Mouse (Mus musculus): ENCODE results near the gene Gm11172.
A peak's percentile ranks its signal among the peaks of the same experiment; 100 is the strongest.
"Not testable (repeated sequence)": the region's sequence is repeated elsewhere in the genome, so short reads cannot be mapped to it uniquely, and the experiment has no call there.

Gene Gm11172

DNA sequence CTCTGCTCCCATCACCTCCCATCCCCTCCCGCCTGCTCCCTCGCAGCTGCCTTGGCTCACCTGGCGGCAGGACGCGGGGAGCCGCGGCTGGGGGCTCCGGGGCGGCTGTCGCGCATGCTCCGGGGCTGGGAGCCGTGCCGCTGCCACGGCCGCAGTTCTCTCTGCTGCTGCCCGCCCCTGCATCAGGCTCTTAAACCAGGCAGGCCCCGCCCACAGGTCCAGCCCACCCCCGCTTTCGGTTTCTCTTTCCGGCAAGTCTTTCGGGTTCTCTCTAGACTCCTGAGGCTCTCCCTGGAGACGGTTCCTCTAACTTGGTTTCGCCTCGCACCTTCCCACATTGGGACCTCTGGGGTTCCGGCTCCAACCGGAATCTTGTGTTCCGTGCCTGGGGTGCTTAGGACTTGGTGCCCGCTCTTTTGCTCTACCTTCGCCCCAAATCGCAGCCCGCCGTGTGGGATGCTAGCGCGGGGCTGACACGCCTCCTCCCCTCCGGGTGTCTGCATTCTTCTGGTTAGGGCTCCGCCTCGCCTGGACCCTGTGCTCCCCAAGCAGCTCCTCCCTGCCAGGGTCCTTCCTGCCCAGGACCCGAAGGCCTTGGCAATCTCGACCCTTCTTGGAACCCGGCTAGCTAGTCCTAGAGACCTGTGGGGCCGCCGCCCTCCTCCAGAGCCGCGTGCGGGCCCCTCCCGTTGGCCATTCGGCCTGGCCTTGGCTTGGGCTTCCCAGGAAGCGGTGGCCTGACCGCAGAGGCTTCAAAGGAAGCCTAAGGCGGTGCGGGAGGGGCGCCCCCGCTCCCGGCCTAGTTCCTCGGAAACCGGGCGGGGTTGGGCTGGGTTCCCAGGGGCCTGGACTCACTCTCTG, 27.1 kb upstream of the Gm11172 start, which contains the start of gene Socs1:
Socs1 (minus strand) TSS at position 166 of the 861 bp plus-strand sequence.
- peak; percentile 83 to 91 for DNase-seq (ENCODE audit: low spot score in 2 of 2)

DNA sequence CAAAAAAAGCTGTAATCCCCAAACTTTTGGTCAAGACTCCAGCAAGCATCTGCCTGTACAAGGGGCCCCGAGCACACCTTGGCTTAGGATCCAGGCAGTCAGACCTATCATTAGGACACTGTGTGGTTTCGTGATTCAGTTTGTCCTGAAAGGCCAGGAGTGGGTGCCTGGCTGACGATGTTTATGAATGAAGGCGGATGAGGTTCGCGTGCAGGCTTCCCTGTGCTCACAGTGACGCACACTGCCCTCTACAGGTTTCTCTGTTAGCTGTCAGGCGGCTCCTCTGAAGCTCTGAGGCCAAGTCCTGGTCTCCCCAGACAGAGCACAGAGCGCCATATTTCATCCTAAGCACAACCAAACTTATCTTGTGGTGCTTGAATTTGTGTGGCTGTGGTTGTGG, 26.4 kb upstream of the Gm11172 start:
- peak; percentile 78 to 86 for DNase-seq (ENCODE audit: low spot score in 2 of 2)

DNA sequence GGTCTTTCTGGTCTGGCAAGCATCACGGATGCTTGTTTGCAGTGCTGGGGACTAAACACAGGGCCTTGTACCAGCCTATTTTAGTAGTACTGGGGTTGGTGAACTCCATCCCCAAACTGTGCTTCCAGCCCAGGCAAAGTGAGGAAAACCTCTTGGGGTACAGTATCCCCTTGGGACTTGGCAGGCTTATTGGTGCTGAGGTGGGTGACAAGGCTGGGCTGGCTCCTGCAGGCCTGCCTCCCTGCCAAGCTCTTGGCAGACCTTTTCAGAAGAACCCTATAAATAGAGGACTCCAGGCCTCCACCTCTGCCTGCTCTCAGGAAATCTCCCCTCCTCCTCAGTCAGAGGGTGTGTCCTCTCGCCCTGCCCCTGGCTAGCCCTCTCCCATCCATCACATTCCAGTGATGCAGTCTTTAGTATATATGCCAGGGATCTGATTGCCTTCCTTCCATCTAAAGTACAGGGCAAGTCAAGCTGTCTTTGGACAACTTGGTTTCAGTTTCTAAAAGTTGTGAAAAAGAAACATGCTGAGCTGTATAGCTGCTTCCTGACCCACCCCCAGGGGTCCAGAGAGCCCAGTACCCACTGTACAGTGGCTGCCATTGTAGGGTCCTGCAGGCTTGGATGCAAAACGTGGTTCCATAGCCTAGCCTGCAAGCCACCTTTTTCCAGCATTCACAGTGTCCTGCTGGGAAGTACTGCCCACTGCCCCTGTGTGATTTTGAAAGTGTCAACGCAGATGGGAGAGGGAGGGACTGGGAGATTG, 25.8 kb upstream of the Gm11172 start:
- no peak for DNase-seq (ENCODE audit: low spot score in 2 of 2)

DNA sequence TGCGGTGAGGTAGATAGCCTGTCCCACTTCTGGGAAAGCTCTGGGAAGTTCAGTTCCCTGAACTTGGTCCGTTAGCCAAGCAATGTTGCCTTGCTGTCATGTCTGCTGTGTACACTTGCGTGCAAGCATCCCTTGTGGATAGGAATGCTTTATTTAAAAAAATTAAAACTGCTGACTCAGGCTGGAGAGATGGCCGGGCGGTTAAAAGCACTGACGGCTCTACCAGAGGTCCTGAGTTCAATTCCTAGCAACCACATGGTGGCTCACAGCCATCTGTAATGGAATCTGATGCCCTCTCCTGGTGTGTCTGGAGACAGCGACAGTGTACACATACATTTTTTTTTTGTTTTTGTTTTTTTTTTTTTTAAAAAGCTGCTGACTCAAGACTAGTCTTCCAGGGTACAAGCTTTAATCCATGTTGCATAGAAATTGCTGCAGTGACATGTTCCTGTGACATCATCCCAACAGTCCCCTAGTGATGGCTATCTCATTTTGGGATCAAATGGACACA, 25.1 kb upstream of the Gm11172 start:
- DNase-seq (ENCODE audit: low spot score in 2 of 2): no peak

DNA sequence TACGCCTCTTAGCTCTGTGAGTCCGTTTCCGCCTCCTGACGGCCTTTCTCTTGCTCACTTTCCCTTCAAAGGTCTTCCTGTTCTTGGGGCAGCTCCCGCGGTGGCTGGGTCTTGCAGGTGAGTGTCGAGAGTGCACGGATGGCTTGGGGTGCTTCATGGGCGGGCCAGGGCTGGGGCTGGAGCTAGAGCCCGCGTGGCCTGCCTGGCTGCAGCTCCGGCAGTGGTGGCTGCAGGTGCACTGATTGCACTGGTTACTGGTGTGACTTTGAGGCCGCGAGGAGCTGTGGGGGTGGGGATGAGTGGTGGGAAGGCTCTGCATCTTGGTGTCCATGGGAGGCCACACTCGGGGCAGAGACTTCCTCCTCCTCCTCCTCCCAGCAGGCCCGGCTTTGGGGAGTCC, 24.4 kb upstream of the Gm11172 start, which contains the start of gene Tnp2:
Tnp2 (minus strand) TSS at position 390 of the 400 bp plus-strand sequence.
- DNase-seq (ENCODE audit: low spot score in 2 of 2): no peak

DNA sequence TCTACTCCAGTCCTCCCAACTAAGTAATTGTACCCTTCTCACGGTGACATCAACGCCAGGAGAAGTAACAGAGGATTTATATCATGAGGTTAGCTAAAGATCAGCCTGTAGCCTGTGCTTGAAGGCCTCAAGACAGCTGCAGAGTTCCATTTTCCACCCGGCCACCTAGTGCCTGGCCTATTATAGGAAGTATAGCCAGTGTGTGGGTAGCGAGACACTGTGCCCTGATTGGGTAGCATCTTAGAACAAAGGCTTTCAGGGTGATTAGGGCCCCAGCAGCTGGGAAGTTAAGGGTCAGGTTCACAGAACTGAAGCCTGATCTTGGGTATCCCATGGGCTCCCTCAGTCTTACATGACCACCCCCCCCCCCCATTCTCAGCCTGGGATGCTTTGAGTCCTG, 23.8 kb upstream of the Gm11172 start:
- DNase-seq (ENCODE audit: low spot score in 2 of 2): no peak

DNA sequence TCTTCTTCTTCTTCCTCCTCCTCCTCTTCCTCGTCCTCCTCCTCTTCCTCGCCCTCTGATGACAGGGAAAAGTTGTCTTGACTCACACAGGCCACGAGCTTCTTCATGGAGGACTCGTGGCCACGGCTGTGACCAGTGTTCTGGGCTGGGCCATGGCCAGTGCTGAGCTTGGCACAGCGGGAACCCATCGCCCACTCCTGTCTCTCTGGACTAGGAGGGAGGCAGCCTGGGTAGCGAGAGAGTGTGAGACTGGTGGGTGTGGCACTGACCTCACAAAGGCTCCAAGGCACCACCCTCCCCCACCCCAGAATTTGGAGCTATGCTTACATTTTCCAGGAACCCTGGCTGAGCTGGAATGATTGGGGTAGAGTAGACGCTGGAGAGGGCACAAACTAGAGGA, 22.0 kb upstream of the Gm11172 start, which contains the start of gene Prm3:
Prm3 (minus strand) TSS at position 213 of the 400 bp plus-strand sequence.
- no peak for DNase-seq (ENCODE audit: low spot score in 2 of 2)

DNA sequence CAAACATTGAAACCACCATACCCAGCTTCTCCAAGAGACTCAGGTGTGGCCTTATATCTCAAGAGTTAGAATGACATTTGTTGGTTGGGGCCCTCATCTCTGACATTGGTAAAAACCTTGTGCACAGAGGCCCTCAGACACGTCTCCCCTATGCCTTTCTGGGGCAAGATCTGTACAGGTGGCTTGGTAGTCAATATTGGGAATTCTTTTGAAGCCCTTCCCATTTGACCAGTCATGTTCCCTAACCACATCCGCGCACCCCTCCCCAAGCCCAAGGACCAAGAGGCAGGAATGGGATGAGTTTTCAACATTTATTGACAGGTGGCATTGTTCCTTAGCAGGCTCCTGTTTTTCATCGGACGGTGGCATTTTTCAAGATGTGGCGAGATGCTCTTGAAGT, 16.7 kb upstream of the Gm11172 start, which contains the start of gene Prm2:
Prm2 (minus strand) TSS at position 101 of the 400 bp plus-strand sequence.
- DNase-seq (ENCODE audit: low spot score in 2 of 2): no peak

DNA sequence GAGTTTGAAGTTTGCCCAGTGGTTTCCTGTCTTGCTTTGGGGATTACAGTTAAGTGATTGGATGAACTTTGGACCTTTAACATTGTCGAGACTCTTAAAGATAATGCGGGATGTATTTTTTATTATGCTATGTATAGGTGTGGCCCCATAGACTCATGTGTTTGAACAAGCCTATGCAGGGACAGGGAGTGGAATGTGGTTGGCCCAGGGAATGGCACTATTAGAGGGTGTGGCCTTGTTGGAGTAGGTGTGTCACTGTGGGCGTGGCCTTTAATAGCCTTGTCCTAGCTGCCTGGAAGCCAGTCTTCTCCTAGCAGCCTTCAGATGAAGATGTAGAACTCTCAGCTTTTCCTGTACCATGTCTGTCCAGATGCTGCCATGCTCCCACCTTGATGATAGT, 10.3 kb upstream of the Gm11172 start:
- DNase-seq (ENCODE audit: low spot score in 2 of 2): not testable (repeated sequence)

DNA sequence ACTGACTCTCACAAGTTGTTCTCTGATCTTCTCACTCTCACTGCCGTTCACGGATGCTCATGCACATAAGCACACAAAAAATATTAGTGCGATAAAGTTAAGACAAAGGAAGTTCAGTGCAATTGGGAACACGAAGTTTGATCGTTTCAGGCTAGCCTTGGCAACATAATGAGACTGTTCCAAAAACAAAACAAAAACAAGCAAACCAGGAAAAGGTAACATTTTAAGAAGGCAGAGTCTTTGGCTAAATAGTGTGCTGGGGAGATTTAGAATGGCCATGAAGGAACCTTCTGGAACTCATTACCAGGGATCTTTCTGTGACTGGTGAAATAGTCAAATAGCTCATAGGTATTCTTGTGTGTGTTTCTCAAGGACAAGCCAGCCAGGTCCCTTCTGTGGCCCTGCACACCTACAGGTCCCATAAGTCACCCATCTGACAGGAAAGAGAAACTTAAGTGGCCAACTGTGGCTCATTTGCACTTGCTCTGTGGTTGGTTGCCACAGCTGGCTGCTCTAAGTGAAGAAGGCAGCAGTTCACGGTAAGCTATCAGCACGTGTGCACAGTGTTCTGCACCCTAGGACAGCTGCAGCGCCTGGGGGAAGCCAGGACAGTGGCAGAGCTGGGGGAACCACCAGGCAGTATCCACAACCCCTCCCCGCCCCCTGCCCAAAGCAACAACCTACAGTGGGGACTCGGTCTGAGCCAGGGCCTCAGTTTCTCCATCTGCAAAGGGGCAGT, 6.8 kb upstream of the Gm11172 start, which contains the start of gene Prm1:
Prm1 (minus strand) TSS at position 51 of the 739 bp plus-strand sequence.
- DNase-seq (ENCODE audit: low spot score in 2 of 2): no peak

DNA sequence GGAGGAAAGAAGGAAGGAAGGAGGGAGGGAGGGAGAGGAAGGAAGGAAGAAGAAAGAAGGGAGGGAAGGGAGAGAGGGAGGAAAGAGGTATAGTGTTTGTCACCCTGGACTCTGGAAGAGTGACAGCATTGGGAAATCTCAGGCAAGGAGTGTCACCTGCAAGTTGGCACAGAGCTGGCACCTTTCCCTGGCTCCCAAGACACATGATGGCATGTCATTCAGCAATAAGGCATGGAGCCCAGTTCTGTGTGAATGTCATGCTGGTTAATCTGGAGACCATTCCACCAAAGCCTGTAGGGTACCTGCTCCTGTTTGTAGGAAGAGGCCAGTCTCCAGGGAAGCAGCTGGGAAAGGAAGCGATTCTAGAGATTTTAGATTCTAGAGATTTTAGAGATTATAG, 2.3 kb upstream of the Gm11172 start:
- no peak for DNase-seq (ENCODE audit: low spot score in 2 of 2)

DNA sequence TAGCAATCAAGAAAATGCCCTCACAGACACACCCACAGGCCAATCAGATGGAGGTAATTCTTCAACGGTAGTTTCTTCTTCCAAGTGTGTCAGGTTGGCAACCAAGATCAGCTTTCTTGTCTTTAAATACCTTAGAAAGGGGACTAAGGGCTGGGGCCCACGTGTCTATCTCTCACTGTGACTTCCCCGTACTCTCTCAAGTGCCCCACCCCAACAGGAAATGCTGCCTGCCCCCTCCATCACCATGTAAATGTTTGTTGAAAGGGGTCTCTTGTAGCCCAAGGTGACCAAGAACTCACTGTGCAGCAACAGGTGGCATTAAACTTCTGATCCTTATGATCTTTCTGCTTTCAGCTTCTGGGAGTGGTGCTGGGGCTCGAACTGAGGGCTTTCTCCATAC, 1.0 kb downstream of the Gm11172 start:
- no peak for DNase-seq (ENCODE audit: low spot score in 2 of 2)

DNA sequence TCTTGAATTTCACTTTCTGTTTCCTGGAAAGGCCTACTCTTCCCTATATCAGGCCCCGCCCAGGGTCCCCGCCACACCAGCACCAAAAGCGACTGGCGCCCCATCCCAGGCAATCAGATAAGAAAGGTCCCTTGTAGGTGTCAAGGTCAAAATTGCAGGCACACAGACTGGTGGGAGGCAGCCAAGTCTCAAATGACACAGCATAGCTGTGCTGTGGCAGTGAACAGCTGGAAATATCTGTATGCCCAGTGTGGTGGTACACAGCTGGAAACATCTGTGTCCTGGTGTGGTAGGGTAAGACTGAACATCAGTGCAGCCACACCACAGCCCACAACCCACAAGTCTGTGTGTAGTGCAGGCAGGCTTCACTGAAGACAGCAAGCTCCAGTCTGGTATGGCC, 2.1 kb downstream of the Gm11172 start:
- no peak for DNase-seq (ENCODE audit: low spot score in 2 of 2)

DNA sequence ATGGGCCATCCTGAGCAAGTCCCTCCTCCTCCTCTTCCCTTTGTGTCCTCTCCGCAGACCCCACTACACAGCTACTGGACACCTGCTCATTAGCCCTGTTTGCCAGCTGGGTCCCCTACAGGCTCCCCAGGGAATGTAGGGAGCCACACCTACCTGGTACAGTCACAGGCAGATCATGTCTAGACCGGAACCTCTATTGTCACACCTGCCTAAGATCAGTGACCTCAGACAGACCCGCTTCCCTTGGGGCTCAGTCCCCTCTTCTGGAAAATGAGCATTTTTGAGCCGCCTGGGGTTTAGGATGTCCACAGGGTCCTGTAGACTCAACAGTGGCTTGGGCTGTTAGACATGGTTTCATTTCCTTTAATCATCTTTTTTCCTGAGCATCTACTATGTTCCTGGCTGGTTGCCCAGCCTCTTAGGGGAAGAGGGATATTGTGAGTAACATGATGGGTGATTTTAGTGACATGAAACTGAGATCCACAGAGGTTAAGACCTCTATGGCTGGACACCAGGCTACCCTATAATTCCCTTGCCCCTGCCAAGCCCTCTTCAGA, 5.9 kb downstream of the Gm11172 start:
- DNase-seq (ENCODE audit: low spot score in 2 of 2): no peak

DNA sequence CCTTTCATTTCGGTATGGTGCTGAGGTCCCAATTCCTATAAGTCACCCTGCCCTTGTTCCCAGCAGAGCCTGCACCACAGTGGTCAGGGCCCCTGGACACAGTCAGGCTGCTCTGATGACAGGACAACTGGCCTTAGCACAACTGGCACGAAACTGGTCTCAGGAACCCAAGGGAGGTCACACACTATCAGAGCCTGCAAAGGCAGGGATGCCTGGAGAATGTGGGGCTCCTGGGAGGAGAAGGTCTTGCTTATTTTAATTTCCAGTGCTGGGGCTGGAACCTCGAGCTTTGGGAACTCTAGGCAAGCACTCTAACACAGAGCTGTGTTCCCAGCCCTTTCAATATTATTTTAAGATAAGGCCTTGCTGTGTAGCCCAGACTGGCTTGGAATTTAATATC, 7.3 kb downstream of the Gm11172 start:
- no peak for DNase-seq (ENCODE audit: low spot score in 2 of 2)

DNA sequence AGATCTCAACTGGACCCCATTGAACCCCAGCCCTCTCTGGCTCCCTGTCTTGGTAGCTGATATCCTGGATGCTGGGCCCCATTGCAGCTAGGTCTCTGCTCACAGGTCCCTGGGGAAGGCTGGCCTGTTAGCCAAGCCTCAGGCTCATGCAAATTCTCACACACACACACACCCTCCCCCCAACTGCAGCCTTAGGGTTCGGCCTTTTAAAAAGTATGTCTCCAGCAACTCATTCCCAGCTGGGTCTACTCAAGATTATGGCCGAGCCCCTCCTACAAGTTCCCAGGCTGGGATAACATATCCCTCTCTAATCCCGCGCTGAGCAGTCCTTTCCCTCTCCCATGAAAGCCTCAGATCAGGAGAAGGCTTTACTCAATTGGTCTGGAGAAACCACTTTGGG, 8.7 kb downstream of the Gm11172 start:
- DNase-seq (ENCODE audit: low spot score in 2 of 2): no peak

DNA sequence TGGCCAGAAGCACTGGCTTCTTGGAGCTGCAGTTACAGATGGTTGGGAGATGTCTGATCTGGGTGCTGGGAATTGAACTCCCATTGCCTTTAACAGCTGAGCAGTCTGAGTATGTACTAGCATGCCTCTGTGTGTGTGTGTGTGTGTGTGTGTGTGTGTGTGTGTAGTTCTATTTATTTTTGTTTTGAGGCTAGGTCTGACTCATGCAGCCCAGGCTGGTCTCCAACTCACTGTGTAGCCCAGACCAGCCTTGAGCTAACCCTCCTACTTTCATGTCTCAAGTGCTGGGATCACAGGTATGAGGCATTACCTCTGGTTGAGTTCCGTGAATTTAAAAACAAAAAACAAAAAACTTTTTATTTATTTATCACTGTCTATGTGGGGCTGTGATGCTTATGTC, 11.8 kb downstream of the Gm11172 start:
- DNase-seq (ENCODE audit: low spot score in 2 of 2): no peak

DNA sequence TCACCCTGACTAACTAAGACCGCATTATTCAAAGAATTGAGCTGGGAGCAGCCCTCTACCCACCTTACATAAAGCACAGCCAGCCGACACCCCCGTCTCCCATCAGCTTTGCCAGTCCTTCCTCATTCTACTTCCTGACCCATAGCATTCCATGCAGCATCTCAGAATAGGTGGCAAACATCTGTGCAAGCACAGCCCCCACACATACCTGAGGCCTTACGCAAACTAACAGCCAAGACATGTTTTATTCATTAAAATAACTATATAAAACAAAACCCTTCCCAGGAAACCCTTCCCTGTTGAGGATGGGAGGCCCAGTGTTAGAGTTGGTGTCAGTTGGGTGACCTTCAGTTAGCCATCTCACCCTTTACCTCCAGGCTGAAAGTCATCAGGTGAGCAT, 13.1 kb downstream of the Gm11172 start:
- DNase-seq (ENCODE audit: low spot score in 2 of 2): no peak

DNA sequence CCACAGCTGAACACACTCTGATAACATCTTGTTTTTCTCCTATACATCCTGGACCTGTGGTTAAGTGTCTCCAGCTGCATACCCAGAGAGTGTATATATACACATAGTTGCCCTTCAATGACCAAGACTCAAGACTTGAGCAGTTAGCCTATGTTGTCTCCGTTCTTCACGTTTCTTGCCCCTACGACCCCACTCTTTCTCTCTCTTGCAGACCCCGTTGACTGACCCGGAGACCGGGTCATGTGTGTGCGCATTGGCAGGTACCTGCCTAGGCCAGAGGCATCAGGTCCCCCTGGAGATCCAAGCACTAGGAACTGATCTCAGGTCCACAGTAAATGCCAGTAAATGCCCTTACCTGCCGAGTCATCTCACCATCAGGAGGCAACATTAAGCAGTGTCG, 14.6 kb downstream of the Gm11172 start:
- no peak for DNase-seq (ENCODE audit: low spot score in 2 of 2)

DNA sequence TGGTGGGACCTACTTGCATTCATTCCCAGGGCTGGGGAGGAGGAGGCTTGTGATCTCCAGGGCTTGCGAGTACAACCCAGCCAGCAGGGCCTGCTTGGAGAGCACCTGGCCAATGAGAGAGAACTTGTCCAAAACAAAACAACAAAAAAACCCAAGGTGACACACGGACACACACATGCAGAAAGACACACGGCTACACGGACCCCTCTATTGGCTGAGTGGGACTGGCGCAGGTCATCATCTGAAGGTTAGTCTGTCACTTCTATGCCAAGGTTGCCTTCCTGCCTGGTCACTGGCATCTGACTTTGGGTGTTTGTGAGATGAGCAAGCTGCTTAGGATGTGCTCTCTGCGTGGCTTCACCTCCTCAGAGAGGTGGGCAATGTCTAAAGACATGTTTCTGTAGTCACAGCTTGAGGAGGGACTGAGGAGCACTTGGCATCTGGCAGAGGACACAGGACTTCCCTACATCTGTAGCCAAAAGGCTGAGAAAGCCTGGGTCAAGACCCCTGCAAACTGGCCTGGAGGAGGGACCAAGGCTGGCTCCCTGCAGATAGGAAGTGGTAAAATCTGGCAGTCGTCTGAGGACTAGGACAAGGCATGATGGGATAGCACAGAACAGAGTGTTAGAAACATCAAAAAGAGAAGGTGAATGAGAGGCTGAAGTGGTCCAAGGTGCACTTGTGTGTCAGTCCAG, 15.2 kb downstream of the Gm11172 start:
- no peak for DNase-seq (ENCODE audit: low spot score in 2 of 2)

DNA sequence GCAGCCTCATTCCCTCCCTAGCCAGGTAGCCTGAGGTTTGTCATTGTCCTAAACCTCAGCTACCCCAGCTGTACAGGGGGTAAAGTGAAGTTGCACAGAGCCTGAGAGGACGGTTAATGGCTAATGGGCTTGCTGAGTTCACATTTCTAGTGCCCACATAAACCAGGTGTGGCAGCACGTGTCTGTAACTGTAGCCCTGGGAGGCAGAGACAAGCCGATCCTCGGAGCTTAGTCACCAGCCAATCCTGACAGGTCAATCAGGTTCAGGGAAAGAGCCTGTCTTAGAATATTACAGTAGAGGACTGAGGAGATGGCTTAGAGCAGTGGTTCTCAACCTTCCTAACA, 15.7 kb downstream of the Gm11172 start:
- DNase-seq (ENCODE audit: low spot score in 2 of 2): no peak

Data from spleen, postnatal 4 days (tissue).